Mouse (Mus musculus) ES-E14 (cell line): Measurements from ENCODE around the gene Jund. TPM values are rescaled to one million over a fixed set of nuclear protein-coding genes. Genes with fewer than 3 reads are reported as not detected.
A peak's percentile ranks its signal among the peaks of the same experiment; 100 is the strongest.

Experiments used
- DNase-seq: peaks from one replicate; pipeline ENCODE4 v3.0.0-alpha.2; 2013; ENCODE audit warnings: low read depth, low spot score
- H3K27ac ChIP-seq: 2 replicates; pipeline ENCODE4 v1.5.1; 2012; ENCODE audit warnings: low read depth, mild to moderate bottlenecking, low read length, moderate library complexity, mixed read lengths; ENCODE audit not compliant: poor library complexity, insufficient read depth, severe bottlenecking
- H3K36me3 ChIP-seq: 2 replicates; pipeline ENCODE4 v1.6.1; 2012; ENCODE audit warnings: mild to moderate bottlenecking, low read length, moderate library complexity, mixed read lengths; ENCODE audit not compliant: control insufficient read depth, poor library complexity, insufficient read depth, severe bottlenecking
- H3K4me1 ChIP-seq, 2 experiments: fragments of 150-350 bp in 1 of 2; sonication (generic) in 1 of 2; 2 replicates each; pipeline ENCODE4 v1.6.1; 2012; ENCODE audit warnings: low read length in 2 of 2, mild to moderate bottlenecking in 1 of 2, mixed read lengths in 1 of 2; ENCODE audit not compliant: control insufficient read depth in 2 of 2, insufficient read depth in 2 of 2, poor library complexity in 1 of 2
- H3K4me3 ChIP-seq, 2 experiments: fragments of 150-350 bp in 1 of 2; sonication (generic) in 1 of 2; 2 replicates each; pipeline ENCODE4 v1.5.1; 2012; ENCODE audit warnings: low read length in 2 of 2, low read depth in 1 of 2, mild to moderate bottlenecking in 1 of 2, mixed read lengths in 1 of 2; ENCODE audit not compliant: insufficient read depth in 1 of 2, poor library complexity in 1 of 2, severe bottlenecking in 1 of 2
- H3K9ac ChIP-seq: 2 replicates; pipeline ENCODE4 v1.6.1; 2012; ENCODE audit warnings: low read depth, mild to moderate bottlenecking, low read length, mixed read lengths; ENCODE audit not compliant: poor library complexity, insufficient read depth, severe bottlenecking
- H3K9me3 ChIP-seq: fragments of 150-350 bp; sonication (generic); 2 replicates; pipeline ENCODE4 v1.6.1; 2012; ENCODE audit warnings: low read depth, mild to moderate bottlenecking, low read length; ENCODE audit not compliant: control insufficient read depth, insufficient read depth
- CHD2 ChIP-seq: IDR thresholded peaks from 2 replicates; pipeline ENCODE4 v1.6.1; 2014; ENCODE audit warnings: mild to moderate bottlenecking, low read depth, low read length, inconsistent platforms
- HCFC1 ChIP-seq: IDR thresholded peaks from 2 replicates; pipeline ENCODE4 v1.6.1; 2012; ENCODE audit warnings: low read length, inconsistent platforms, borderline replicate concordance; ENCODE audit not compliant: insufficient read depth
- MAFK ChIP-seq: IDR thresholded peaks from 2 replicates; pipeline ENCODE4 v1.6.1; 2014; ENCODE audit warnings: mild to moderate bottlenecking, low read depth, low read length, inconsistent platforms; ENCODE audit not compliant: insufficient read depth
- ZC3H11A ChIP-seq: IDR thresholded peaks from 2 replicates; pipeline ENCODE4 v1.6.1; 2012; ENCODE audit warnings: low read depth, mild to moderate bottlenecking, inconsistent platforms, low read length, borderline replicate concordance
- ZNF384 ChIP-seq: IDR thresholded peaks from 2 replicates; pipeline ENCODE4 v1.6.1; 2012; ENCODE audit warnings: low read depth, low read length, inconsistent platforms
- in situ Hi-C, 2 experiments: fragments of 600-800 bp; cut with MboI; formaldehyde crosslinking; loops; one replicate each; pipeline ENCODE4 v1.15.1; 2025; ENCODE audit warnings: low sequenced_read_pairs in 2 of 2, inconsistent platforms in 1 of 2; ENCODE audit not compliant: unreplicated experiment in 2 of 2
- total RNA-seq: library from RNA; depleted of rRNA; stranded (reverse); fragments of 300-350 nt; gene quantifications from 2 replicates; pipeline ENCODE4 v1.2.3, GENCODE M21; 2012

The Jund gene
- total RNA-seq, 1 experiment: 60.1 TPM

DNA sequence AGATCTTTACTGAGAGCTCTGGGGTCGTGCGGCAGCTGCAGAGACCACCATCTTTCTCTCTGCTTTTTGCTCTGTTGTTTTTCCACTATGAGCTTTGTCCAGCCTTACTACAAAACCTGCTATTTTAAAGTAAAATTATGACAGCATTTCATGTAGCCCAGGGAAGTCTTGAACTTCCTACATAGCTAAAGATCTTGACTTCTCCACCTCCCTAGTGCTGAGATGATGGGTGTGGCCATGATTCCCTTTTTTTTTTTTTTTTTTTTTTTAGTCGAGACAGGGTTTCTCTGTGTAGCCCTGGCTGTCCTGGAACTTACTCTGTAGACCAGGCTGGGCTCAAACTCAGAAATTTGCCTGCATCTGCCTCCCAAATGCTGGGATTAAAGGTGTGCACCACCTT, 34.1 kb upstream of the Jund start:
- no peak overlapping the region for H3K9ac ChIP-seq
- no peak for DNase-seq
- peaks cover 8 to 16% of the 10 kb centered on the region in 2 experiments; a peak in 2 of 4 replicates for H3K4me1 ChIP-seq
- in situ Hi-C loops: no loop called here
- TF ChIP-seq HCFC1 (no peak), ZNF384 (0 out of 2 replicates have a peak, but pooled peaks have one; percentile 41)
- no peak overlapping the region for H3K27ac ChIP-seq
- H3K4me3 ChIP-seq: no peak overlapping the region
- no peaks in the 10 kb centered on the region for H3K9me3 ChIP-seq
- H3K36me3 ChIP-seq: no peaks in the 10 kb centered on the region

DNA sequence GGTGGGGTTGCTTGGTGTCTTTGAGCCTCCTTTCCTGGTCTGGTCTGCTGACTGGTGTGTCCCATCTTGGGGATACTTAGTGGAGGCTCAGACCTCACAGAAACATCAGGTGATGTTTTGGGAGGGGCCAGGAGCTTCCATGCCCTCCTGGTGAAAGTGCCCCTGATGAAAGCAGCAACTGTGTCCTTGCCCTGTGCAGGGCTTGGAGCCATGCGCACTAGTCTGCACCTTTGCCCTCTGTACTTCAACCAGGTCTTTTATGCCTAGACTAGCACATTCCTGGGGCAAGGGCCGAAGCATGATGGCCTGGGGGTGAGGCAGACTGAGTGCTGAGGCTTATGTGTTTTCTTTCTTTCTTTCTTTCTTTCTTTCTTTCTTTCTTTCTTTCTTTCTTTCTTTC, 33.1 kb upstream of the Jund start:
- H3K4me1 ChIP-seq: peaks cover 5 to 14% of the 10 kb centered on the region in 2 experiments; a peak in 2 of 4 replicates
- no peak for DNase-seq
- peak overlapping the region; percentile 6; the same call in 1 of the 2 replicates for H3K27ac ChIP-seq
- TF ChIP-seq ZC3H11A: no peak
- no peak for TF ChIP-seq ZNF384
- TF ChIP-seq CHD2: no peak
- TF ChIP-seq HCFC1: no peak
- TF ChIP-seq MAFK: no peak
- no peaks in the 10 kb centered on the region for H3K9me3 ChIP-seq
- H3K9ac ChIP-seq: 0 out of 2 replicates have a peak overlapping the region, but pooled peaks have one; percentile 10
- in situ Hi-C loops: no loop called here
- no peak overlapping the region for H3K4me3 ChIP-seq
- H3K36me3 ChIP-seq: no peaks in the 10 kb centered on the region

DNA sequence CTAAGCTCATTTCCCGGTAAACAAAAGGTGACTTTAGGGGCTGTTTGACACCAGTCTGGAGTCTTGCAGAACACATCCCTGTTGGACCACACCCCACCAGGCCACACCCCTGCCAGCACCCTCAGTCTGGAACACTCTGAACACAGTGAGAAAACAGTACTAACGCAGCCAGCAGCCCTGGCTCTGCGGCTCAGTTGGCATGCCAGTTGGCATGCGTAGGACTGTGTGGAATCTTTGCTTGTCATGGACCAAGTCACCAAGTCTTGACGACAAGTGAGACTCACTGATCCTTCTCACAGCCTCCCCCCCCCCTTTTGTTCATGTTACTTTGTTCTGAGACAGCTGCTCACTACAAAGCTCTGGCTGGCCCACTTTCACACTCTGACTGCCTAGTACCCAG, 31.7 kb upstream of the Jund start:
- DNase-seq: no peak
- no peak for TF ChIP-seq HCFC1
- TF ChIP-seq CHD2: no peak
- no peak for TF ChIP-seq MAFK
- no peak for TF ChIP-seq ZNF384
- no peak for TF ChIP-seq ZC3H11A
- H3K9ac ChIP-seq: no peak overlapping the region
- in situ Hi-C loops: no loop called here
- H3K4me1 ChIP-seq: peaks cover 12 to 24% of the 10 kb centered on the region in 2 experiments; a peak in 3 of 4 replicates
- H3K4me3 ChIP-seq: no peak overlapping the region
- H3K36me3 ChIP-seq: no peaks in the 10 kb centered on the region
- H3K9me3 ChIP-seq: no peaks in the 10 kb centered on the region
- no peak overlapping the region for H3K27ac ChIP-seq

DNA sequence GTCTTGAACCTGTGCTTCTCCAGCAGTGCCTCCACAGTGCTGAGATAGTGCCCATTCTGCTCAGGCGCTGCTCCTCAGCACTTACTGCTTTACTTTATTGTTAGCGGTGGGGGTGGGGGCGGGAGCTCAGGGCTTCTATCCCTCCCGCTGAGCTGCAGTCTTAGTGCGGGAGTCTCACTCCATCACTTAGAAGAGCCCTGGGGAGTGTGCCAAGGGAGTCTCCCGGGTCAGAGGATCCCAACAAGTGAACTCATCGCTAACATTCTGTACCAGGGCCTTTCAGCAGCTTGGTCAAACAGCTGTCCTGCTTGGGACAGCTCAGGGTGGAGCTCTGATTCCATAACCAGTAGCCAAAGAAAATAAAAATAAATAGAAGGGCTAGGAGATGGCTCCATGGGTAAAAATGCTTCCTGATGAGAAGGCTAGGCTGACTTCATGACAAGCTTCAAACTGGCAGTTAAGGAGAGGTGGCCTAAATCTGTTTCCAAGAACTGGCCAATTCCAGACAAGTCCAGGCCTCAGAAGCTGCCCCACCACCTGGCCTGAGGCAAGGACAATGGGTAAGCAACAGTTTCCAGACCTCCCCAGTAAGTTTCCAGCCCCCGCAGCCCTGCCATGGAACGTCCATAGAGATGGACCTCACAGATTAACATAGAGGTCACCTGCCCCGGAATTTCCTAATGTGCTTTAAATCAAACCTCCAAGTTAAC, 27.0 kb upstream of the Jund start:
- in situ Hi-C loops: no loop called here
- TF ChIP-seq ZC3H11A: no peak
- no peak for TF ChIP-seq HCFC1
- TF ChIP-seq CHD2: no peak
- no peak for TF ChIP-seq ZNF384
- TF ChIP-seq MAFK: no peak
- peaks cover 18 to 29% of the 10 kb centered on the region in 2 experiments for H3K4me1 ChIP-seq
- DNase-seq: no peak
- no peak overlapping the region; the same call in 1 of the 2 replicates for H3K27ac ChIP-seq
- no peak overlapping the region for H3K4me3 ChIP-seq
- no peaks in the 10 kb centered on the region for H3K9me3 ChIP-seq
- H3K36me3 ChIP-seq: peaks cover 7% of the 10 kb centered on the region; the same call in 1 of the 2 replicates
- peak overlapping the region; percentile 33; the same call in 1 of the 2 replicates for H3K9ac ChIP-seq
